In the genomic region with DNA sequence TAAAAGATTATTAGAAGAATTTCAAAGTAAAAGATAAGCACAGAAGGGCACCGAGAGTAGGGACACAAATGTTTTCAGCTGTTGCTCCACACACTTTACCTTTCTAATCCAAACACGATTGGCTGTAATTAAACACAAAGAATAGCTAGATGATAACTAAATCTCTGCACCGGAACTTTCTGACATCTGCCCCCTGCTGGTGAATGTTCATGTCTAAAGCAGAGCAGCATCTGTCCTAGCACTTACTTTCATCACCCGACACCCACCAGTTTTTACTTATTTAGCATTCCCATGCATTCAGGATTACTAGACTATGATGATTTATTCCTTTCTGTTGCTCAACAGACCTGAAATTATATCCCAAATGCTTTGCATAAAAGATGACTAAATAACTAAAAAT, we compare ENCODE assay signal across 8 mouse cellular contexts.
DNase-seq lines count a peak whose midpoint lies in the region; ATAC-seq lines count a peak whose summit lies in the region.

No protein-coding gene starts in this region.

- no peak overlapping the region for H3K27ac ChIP-seq in hindbrain, embryonic 11.5 days (ENCODE audit: low read depth, low read length)
- no peak overlapping the region for H3K27ac ChIP-seq in hindbrain, embryonic 13.5 days
- H3K27ac ChIP-seq in embryonic facial prominence, embryonic 10.5 days (replicated peaks): no peak overlapping the region
- no peak overlapping the region for H3K27ac ChIP-seq in heart, embryonic 12.5 days (ENCODE audit: poor library complexity, severe bottlenecking)

- no peak for ATAC-seq in hindbrain, embryonic 11.5 days (ENCODE audit: low FRiP score)
- no peak for ATAC-seq in hindbrain, embryonic 13.5 days (ENCODE audit: low FRiP score)
- 0 out of 2 replicates have a peak, but pooled peaks have one; percentile 29 for ATAC-seq in megakaryocyte progenitor cell, adult 5-6 weeks (replicated peaks; ENCODE audit: poor library complexity)
- ATAC-seq in heart, embryonic 12.5 days (ENCODE audit: insufficient number of reproducible peaks, low FRiP score): no peak

- H3K4me2 ChIP-seq in hindbrain, embryonic 11.5 days (replicated peaks; ENCODE audit: low read depth, low read length): no peak overlapping the region
- H3K4me2 ChIP-seq in hindbrain, embryonic 13.5 days: no peak overlapping the region
- H3K4me2 ChIP-seq in heart, embryonic 12.5 days: no peak overlapping the region

- no peak overlapping the region for H3K4me3 ChIP-seq in hindbrain, embryonic 11.5 days (ENCODE audit: low read depth, low read length)
- H3K4me3 ChIP-seq in hindbrain, embryonic 13.5 days: no peak overlapping the region
- H3K4me3 ChIP-seq in embryonic facial prominence, embryonic 10.5 days: no peak overlapping the region
- H3K4me3 ChIP-seq in heart, embryonic 12.5 days: no peak overlapping the region

- DNase-seq in hindbrain, embryonic 11.5 days (ENCODE audit: low spot score): peak; percentile 33
- DNase-seq in urinary bladder, postnatal 14 days (ENCODE audit: low spot score): peak; percentile 34
- no peak for DNase-seq in urinary bladder, adult 2 months (ENCODE audit: low spot score)
- peak; percentile 24 for DNase-seq in embryonic facial prominence, embryonic 10.5 days (ENCODE audit: low spot score)
- DNase-seq in MN1 (ENCODE audit: low spot score): no peak

- no peaks in the 10 kb centered on the region for H3K9me3 ChIP-seq in hindbrain, embryonic 11.5 days (ENCODE audit: control insufficient read depth, low read length)
- H3K9me3 ChIP-seq in hindbrain, embryonic 13.5 days: no peaks in the 10 kb centered on the region
- H3K9me3 ChIP-seq in embryonic facial prominence, embryonic 10.5 days: no peaks in the 10 kb centered on the region
- H3K9me3 ChIP-seq in heart, embryonic 12.5 days (replicated peaks): no peaks in the 10 kb centered on the region

- H3K36me3 ChIP-seq in hindbrain, embryonic 11.5 days (ENCODE audit: control insufficient read depth, insufficient read depth, low read length): no peaks in the 10 kb centered on the region
- no peaks in the 10 kb centered on the region for H3K36me3 ChIP-seq in hindbrain, embryonic 13.5 days
- H3K36me3 ChIP-seq in embryonic facial prominence, embryonic 10.5 days (replicated peaks): no peaks in the 10 kb centered on the region
- no peaks in the 10 kb centered on the region for H3K36me3 ChIP-seq in heart, embryonic 12.5 days

- WGBS in hindbrain, embryonic 11.5 days: 82% methylated on average over 4 of the region's 4 CpGs
- WGBS in hindbrain, embryonic 13.5 days: 77% methylated on average over 4 of the region's 4 CpGs
- WGBS in embryonic facial prominence, embryonic 10.5 days: 82% methylated on average over 4 of the region's 4 CpGs
- 72% methylated on average over 4 of the region's 4 CpGs for WGBS in heart, embryonic 12.5 days

- no peak overlapping the region for H3K9ac ChIP-seq in hindbrain, embryonic 11.5 days (ENCODE audit: low read depth, low read length)
- no peak overlapping the region for H3K9ac ChIP-seq in hindbrain, embryonic 13.5 days
- H3K9ac ChIP-seq in heart, embryonic 12.5 days: no peak overlapping the region

- no peaks in the 10 kb centered on the region for H3K27me3 ChIP-seq in hindbrain, embryonic 11.5 days (ENCODE audit: control insufficient read depth, insufficient read depth, low read length)
- H3K27me3 ChIP-seq in hindbrain, embryonic 13.5 days: no peaks in the 10 kb centered on the region
- no peaks in the 10 kb centered on the region for H3K27me3 ChIP-seq in embryonic facial prominence, embryonic 10.5 days (replicated peaks; ENCODE audit: low read depth, poor library complexity, severe bottlenecking)
- no peaks in the 10 kb centered on the region for H3K27me3 ChIP-seq in heart, embryonic 12.5 days (replicated peaks)

- no peaks in the 10 kb centered on the region for H3K4me1 ChIP-seq in hindbrain, embryonic 11.5 days (replicated peaks; ENCODE audit: control insufficient read depth, insufficient read depth, low read length)
- no peaks in the 10 kb centered on the region for H3K4me1 ChIP-seq in hindbrain, embryonic 13.5 days (replicated peaks)
- no peaks in the 10 kb centered on the region for H3K4me1 ChIP-seq in embryonic facial prominence, embryonic 10.5 days
- H3K4me1 ChIP-seq in heart, embryonic 12.5 days (replicated peaks): no peaks in the 10 kb centered on the region

Comparison
In these comparisons a context has a peak if more than half of its experiments do, and no peak if none do; other contexts are left out.
1. DNase-seq: peak in hindbrain, embryonic 11.5 days (single experiment), urinary bladder, postnatal 14 days (single experiment) and embryonic facial prominence, embryonic 10.5 days (single experiment); none in urinary bladder, adult 2 months (single experiment) and MN1 (single experiment).